Mouse (Mus musculus) lung, postnatal 0 days (tissue): ENCODE data around the gene Khdrbs2.

Source experiments
- CTCF ChIP-seq: IDR thresholded peaks from 2 replicates; pipeline ENCODE4 v1.5.1; 2016; ENCODE audit warnings: antibody characterized with exemption, mild to moderate bottlenecking
- EP300 ChIP-seq: IDR thresholded peaks from 2 replicates; pipeline ENCODE4 v1.6.1; 2016; ENCODE audit warnings: antibody characterized with exemption, mild to moderate bottlenecking, control low read depth

DNA sequence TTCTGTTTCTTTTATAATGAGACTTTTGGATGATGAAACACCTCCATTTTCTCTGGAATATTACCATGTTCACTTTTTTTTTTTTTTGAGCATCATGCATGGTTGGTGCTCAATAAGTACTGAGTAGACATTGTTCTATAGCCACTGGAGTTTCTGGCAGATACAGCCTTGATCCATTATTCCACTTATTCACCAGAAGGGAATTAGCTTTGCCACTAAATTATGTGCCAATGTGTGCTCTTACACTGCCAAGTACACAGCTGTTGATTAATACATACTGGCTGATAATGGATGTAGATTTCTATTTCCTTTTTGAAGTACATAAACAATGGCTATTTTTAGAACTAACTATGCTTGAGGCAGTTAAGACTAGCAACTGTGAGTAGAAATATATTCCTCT, 137.1 kb downstream of the Khdrbs2 start:
- TF ChIP-seq CTCF, result no peak
- TF ChIP-seq EP300, result no peak
